Comparison of ENCODE assay signal across 7 mouse cellular contexts in genomic region chr4:149306712-149307595, GRCm38 (mm10). TPM values are rescaled to one million over a fixed set of nuclear protein-coding genes. Genes with fewer than 3 reads are reported as not detected.
A peak's percentile ranks its signal among the peaks of the same experiment; 100 is the strongest.
DNase-seq lines count a peak whose midpoint lies in the region; ATAC-seq lines count a peak whose summit lies in the region.

No protein-coding gene starts in this region.

- peak overlapping the region; percentile 92 for H3K4me3 ChIP-seq in intestine, embryonic 16.5 days (ENCODE audit: low read length)

- H3K4me2 ChIP-seq in intestine, embryonic 16.5 days (ENCODE audit: low read depth, low read length), result peak overlapping the region; percentile 80

- peak; percentile 93 for DNase-seq in adrenal gland, postnatal 10 days
- DNase-seq in embryo, embryonic 11 days, result peak; percentile 75
- DNase-seq in gastrocnemius, postnatal 4 days (ENCODE audit: low spot score in 2 of 2), result peak; percentile 30 to 67
- DNase-seq in left cerebral cortex, postnatal 14 days (ENCODE audit: low spot score in 2 of 2), result peak; percentile 59 to 78
- DNase-seq in mesoderm, embryonic 11.5 days (ENCODE audit: low read depth, low spot score), result peak; percentile 69
- peak; percentile 78 for DNase-seq in right cerebral cortex, postnatal 4 days

- 1% methylated on average over 77 of the region's 83 CpGs for WGBS in intestine, embryonic 16.5 days

- H3K27ac ChIP-seq in intestine, embryonic 16.5 days (ENCODE audit: low read length), result peak overlapping the region; percentile 87

- no peaks in the 10 kb centered on the region for H3K9me3 ChIP-seq in intestine, embryonic 16.5 days (ENCODE audit: control insufficient read depth, low read length)

- peak; percentile 75 for ATAC-seq in intestine, embryonic 16.5 days

- peak overlapping the region; percentile 88 for H3K9ac ChIP-seq in intestine, embryonic 16.5 days (ENCODE audit: low read depth, low read length)

- H3K36me3 ChIP-seq in intestine, embryonic 16.5 days (ENCODE audit: control insufficient read depth, insufficient read depth, low read length), result no peaks in the 10 kb centered on the region

- H3K27me3 ChIP-seq in intestine, embryonic 16.5 days (replicated peaks; ENCODE audit: control insufficient read depth, insufficient read depth, low read length), result no peaks in the 10 kb centered on the region

- peaks cover 12% of the 10 kb centered on the region for H3K4me1 ChIP-seq in intestine, embryonic 16.5 days (ENCODE audit: control insufficient read depth, insufficient read depth, low read length)

- intact Hi-C loops in left cerebral cortex, postnatal 14 days (cut with DNase I), result loop anchor here (5.0 kb wide), 1 partner anchor 40 kb away; no protein-coding TSS in a partner anchor

RNA-seq across cellular contexts. Expression of gene Kif1b, which starts 0.5 kb away (rescaled TPM):
- total RNA-seq in adrenal gland, postnatal 10 days (2021), result 100 to 1,000 TPM; 105 to 154 TPM
- total RNA-seq in gastrocnemius, postnatal 4 days (2021), result 100 to 1,000 TPM; 266 to 283 TPM
- 18.2 and 19.2 TPM in 2 replicates for polyA plus RNA-seq in intestine, embryonic 16.5 days (2015; fragmentation: Nextera tagmentation; extraction: Ambion mirVana)
- total RNA-seq in left cerebral cortex, postnatal 14 days (2021), result 100 to 1,000 TPM; 412 to 453 TPM

Comparison
In these comparisons a context has a peak if more than half of its experiments do, and no peak if none do; other contexts are left out.
1. Peak in every context shown above with its lines: DNase-seq, ATAC-seq, H3K4me3 ChIP-seq and H3K27ac ChIP-seq.